Mouse (Mus musculus): ENCODE data around the gene Capg. TPM values are rescaled to one million over a fixed set of nuclear protein-coding genes. Genes with fewer than 3 reads are reported as not detected.

The Capg gene
- polyA plus RNA-seq (2014; fragmentation: Nextera tagmentation; extraction: Ambion mirVana) = 26.0 and 27.2 TPM in 2 replicates

DNA sequence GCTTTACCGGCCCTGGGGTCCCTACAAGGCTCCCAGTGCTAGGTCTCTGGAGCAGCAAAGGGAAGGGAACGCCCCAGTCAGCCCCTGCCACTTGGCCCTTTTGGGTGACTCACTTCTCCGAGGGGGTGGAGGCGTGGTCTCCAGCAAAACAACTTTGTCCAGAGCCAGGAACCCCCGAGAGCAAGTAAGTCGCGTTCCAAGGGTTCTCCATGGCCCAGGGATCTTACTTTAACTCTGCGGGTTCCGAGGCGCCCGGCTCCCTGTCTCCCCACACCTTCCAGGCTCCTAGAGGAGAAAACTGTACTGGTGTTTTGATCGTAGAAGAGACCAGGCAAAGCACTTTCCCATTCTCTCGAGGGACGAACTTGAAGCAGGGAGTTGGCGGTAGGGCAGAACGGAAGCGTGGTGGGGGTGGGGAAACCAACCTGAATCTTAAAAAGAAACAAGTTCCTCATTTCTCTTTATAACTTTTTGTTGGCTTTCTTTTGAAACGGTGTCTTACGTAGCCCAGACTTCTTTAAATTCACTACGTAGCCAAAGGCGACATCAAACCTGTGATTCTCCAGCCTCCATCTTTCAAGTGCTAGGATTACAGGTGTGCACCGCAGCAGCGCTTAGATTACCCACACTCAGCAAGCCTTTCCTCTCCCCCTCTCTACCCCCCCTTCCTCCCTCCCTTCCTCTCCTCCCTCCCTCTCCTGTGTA, at the start of gene Capg:
Gene Capg, plus strand, starts transcription at position 109 of the 705 bp plus-strand sequence.
- no peaks in the 10 kb centered on the region for H3K27me3 ChIP-seq (ENCODE audit: control insufficient read depth, insufficient read depth, low read length)
- no peaks in the 10 kb centered on the region; the same call in 1 of the 2 replicates for H3K9me3 ChIP-seq (ENCODE audit: control insufficient read depth, low read length)
- 7% methylated on average over 23 of the region's 23 CpGs for WGBS
- no peaks in the 10 kb centered on the region for H3K36me3 ChIP-seq (ENCODE audit: control insufficient read depth, insufficient read depth, low read length)
- H3K27ac ChIP-seq (replicated peaks in 1 of 2; ENCODE audit: control insufficient read depth in 1 of 2, insufficient read depth in 1 of 2, low read depth in 2 of 2, low read length in 2 of 2) = no peak within 1 kb of the TSS; a peak in 1 of 4 replicates
- H3K4me3 ChIP-seq (ENCODE audit: control insufficient read depth in 1 of 2, insufficient read depth in 1 of 2, low read depth in 1 of 2, low read length in 2 of 2) = peak within 1 kb of the TSS; percentile 47 to 49
- H3K9ac ChIP-seq (ENCODE audit: low read length) = peak within 1 kb of the TSS; percentile 72
- ATAC-seq (ENCODE audit: insufficient number of reproducible peaks, insufficient read depth, low FRiP score, low read depth) = no peak; the same call in 1 of the 2 replicates
- H3K4me2 ChIP-seq (ENCODE audit: low read length) = peak within 1 kb of the TSS; percentile 71
- peaks cover 3 to 4% of the 10 kb centered on the region in 2 experiments; a peak in 2 of 4 replicates for H3K4me1 ChIP-seq (ENCODE audit: control insufficient read depth in 2 of 2, insufficient read depth in 2 of 2, low read length in 2 of 2)

- no peak for ATAC-seq (ENCODE audit: insufficient number of reproducible peaks, insufficient read depth, low FRiP score, low read depth)
- H3K4me1 ChIP-seq (ENCODE audit: control insufficient read depth in 2 of 2, insufficient read depth in 2 of 2, low read length in 2 of 2) = peaks cover 2 to 4% of the 10 kb centered on the region in 2 experiments; a peak in 2 of 4 replicates
These were observed 45.2 kb upstream of the Capg start for GRCm38 (mm10) chr6:72498950-72499349.

GRCm38 (mm10) chr6:72503309-72503708, 40.9 kb upstream of the Capg start:
- H3K27me3 ChIP-seq (ENCODE audit: control insufficient read depth, insufficient read depth, low read length) = no peaks in the 10 kb centered on the region
- H3K4me3 ChIP-seq (ENCODE audit: control insufficient read depth in 1 of 2, insufficient read depth in 1 of 2, low read depth in 1 of 2, low read length in 2 of 2) = no peak overlapping the region
- H3K4me2 ChIP-seq (ENCODE audit: low read length) = no peak overlapping the region
- ATAC-seq (ENCODE audit: insufficient number of reproducible peaks, insufficient read depth, low FRiP score, low read depth) = no peak
- no peaks in the 10 kb centered on the region for H3K9me3 ChIP-seq (ENCODE audit: control insufficient read depth, low read length)
- H3K4me1 ChIP-seq (ENCODE audit: control insufficient read depth in 2 of 2, insufficient read depth in 2 of 2, low read length in 2 of 2) = peaks cover 5 to 11% of the 10 kb centered on the region in 2 experiments; a peak in 3 of 4 replicates
- no peak overlapping the region for H3K9ac ChIP-seq (ENCODE audit: low read length)
- no peak overlapping the region for H3K27ac ChIP-seq (replicated peaks in 1 of 2; ENCODE audit: control insufficient read depth in 1 of 2, insufficient read depth in 1 of 2, low read depth in 2 of 2, low read length in 2 of 2)
- H3K36me3 ChIP-seq (ENCODE audit: control insufficient read depth, insufficient read depth, low read length) = no peaks in the 10 kb centered on the region

More at GRCm38 (mm10) chr6:72498950-72499349, 45.2 kb upstream of the Capg start:
- Histone ChIP-seq H3K27me3 (ENCODE audit: control insufficient read depth, insufficient read depth, low read length) (no peaks in the 10 kb centered on the region), H3K36me3 (ENCODE audit: control insufficient read depth, insufficient read depth, low read length) (no peaks in the 10 kb centered on the region), H3K4me3 (ENCODE audit: control insufficient read depth in 1 of 2, insufficient read depth in 1 of 2, low read depth in 1 of 2, low read length in 2 of 2) (no peak overlapping the region), H3K27ac (replicated peaks in 1 of 2; ENCODE audit: control insufficient read depth in 1 of 2, insufficient read depth in 1 of 2, low read depth in 2 of 2, low read length in 2 of 2) (no peak overlapping the region), H3K9ac (ENCODE audit: low read length) (no peak overlapping the region), H3K9me3 (ENCODE audit: control insufficient read depth, low read length) (no peaks in the 10 kb centered on the region), H3K4me2 (ENCODE audit: low read length) (no peak overlapping the region)
- 64% methylated on average over 5 of the region's 5 CpGs for WGBS

DNA sequence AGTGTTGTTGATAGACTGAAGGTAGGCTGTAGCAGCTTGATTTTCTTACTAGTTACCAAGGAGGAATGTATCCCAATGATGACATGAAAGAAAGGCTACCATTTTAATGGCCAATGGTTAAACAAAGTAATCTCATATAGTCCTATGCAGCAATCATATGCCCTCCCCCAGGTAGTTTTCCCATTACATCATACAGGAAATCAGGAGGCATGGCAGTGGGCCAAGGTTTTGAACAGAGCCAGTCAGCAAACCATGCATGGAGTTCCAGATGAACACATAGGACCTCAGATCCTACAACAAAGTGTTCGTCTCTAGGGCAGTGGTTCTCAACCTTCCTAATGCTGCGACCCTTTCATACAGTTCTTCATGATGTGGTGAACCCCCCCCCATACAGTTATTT, 40.3 kb upstream of the Capg start:
- ATAC-seq (ENCODE audit: insufficient number of reproducible peaks, insufficient read depth, low FRiP score, low read depth) = no peak
- Histone ChIP-seq H3K9me3 (ENCODE audit: control insufficient read depth, low read length) (no peaks in the 10 kb centered on the region), H3K27me3 (ENCODE audit: control insufficient read depth, insufficient read depth, low read length) (no peaks in the 10 kb centered on the region), H3K36me3 (ENCODE audit: control insufficient read depth, insufficient read depth, low read length) (no peaks in the 10 kb centered on the region), H3K4me2 (ENCODE audit: low read length) (no peak overlapping the region), H3K27ac (replicated peaks in 1 of 2; ENCODE audit: control insufficient read depth in 1 of 2, insufficient read depth in 1 of 2, low read depth in 2 of 2, low read length in 2 of 2) (no peak overlapping the region), H3K9ac (ENCODE audit: low read length) (no peak overlapping the region), H3K4me1 (ENCODE audit: control insufficient read depth in 2 of 2, insufficient read depth in 2 of 2, low read length in 2 of 2) (peaks cover 5 to 11% of the 10 kb centered on the region in 2 experiments; a peak in 3 of 4 replicates), H3K4me3 (ENCODE audit: control insufficient read depth in 1 of 2, insufficient read depth in 1 of 2, low read depth in 1 of 2, low read length in 2 of 2) (no peak overlapping the region)
- WGBS = 61% methylated on average over 2 of the region's 2 CpGs

- peaks cover 17 to 21% of the 10 kb centered on the region in 2 experiments for H3K4me1 ChIP-seq (ENCODE audit: control insufficient read depth in 2 of 2, insufficient read depth in 2 of 2, low read length in 2 of 2)
- no peak for ATAC-seq (ENCODE audit: insufficient number of reproducible peaks, insufficient read depth, low FRiP score, low read depth)
- no peak overlapping the region for H3K4me2 ChIP-seq (ENCODE audit: low read length)
- WGBS = 76% methylated on average over 1 of the region's 1 CpGs
- H3K9me3 ChIP-seq (ENCODE audit: control insufficient read depth, low read length) = no peaks in the 10 kb centered on the region
- no peak overlapping the region for H3K9ac ChIP-seq (ENCODE audit: low read length)
- no peaks in the 10 kb centered on the region for H3K27me3 ChIP-seq (ENCODE audit: control insufficient read depth, insufficient read depth, low read length)
- H3K36me3 ChIP-seq (ENCODE audit: control insufficient read depth, insufficient read depth, low read length) = no peaks in the 10 kb centered on the region
- H3K4me3 ChIP-seq (ENCODE audit: control insufficient read depth in 1 of 2, insufficient read depth in 1 of 2, low read depth in 1 of 2, low read length in 2 of 2) = no peak overlapping the region
- no peak overlapping the region for H3K27ac ChIP-seq (replicated peaks in 1 of 2; ENCODE audit: control insufficient read depth in 1 of 2, insufficient read depth in 1 of 2, low read depth in 2 of 2, low read length in 2 of 2)
These were observed 38.1 kb upstream of the Capg start for GRCm38 (mm10) chr6:72506104-72506503.

DNA sequence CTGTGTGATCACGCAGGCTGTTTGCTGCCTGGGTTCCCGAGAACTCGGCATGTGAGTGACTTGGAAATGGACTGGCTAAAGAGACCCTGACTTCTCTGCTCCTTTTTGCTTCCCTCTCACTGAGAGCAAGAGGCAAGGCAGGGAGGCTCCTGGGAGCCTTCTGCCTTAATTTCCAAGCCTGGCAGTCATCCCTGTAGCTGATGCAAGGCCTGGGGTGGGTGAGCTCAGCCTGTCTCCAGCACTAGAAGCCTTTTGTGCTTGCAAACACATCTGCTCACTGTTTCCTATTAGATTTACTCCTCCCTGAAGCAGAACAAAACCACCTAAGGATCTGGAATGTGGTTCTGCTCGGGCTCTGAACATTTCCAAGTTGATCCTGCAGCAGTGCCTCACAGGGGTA, 35.6 kb upstream of the Capg start:
- H3K27me3 ChIP-seq (ENCODE audit: control insufficient read depth, insufficient read depth, low read length) = no peaks in the 10 kb centered on the region
- H3K9me3 ChIP-seq (ENCODE audit: control insufficient read depth, low read length) = no peaks in the 10 kb centered on the region
- H3K9ac ChIP-seq (ENCODE audit: low read length) = no peak overlapping the region; the same call in 1 of the 2 replicates
- H3K4me1 ChIP-seq (ENCODE audit: control insufficient read depth in 2 of 2, insufficient read depth in 2 of 2, low read length in 2 of 2) = peaks cover 30 to 41% of the 10 kb centered on the region in 2 experiments
- no peak overlapping the region for H3K27ac ChIP-seq (replicated peaks in 1 of 2; ENCODE audit: control insufficient read depth in 1 of 2, insufficient read depth in 1 of 2, low read depth in 2 of 2, low read length in 2 of 2)
- H3K4me3 ChIP-seq (ENCODE audit: control insufficient read depth in 1 of 2, insufficient read depth in 1 of 2, low read depth in 1 of 2, low read length in 2 of 2) = no peak overlapping the region
- 71% methylated on average over 4 of the region's 4 CpGs for WGBS
- H3K36me3 ChIP-seq (ENCODE audit: control insufficient read depth, insufficient read depth, low read length) = no peaks in the 10 kb centered on the region
- ATAC-seq (ENCODE audit: insufficient number of reproducible peaks, insufficient read depth, low FRiP score, low read depth) = no peak
- no peak overlapping the region for H3K4me2 ChIP-seq (ENCODE audit: low read length)

DNA sequence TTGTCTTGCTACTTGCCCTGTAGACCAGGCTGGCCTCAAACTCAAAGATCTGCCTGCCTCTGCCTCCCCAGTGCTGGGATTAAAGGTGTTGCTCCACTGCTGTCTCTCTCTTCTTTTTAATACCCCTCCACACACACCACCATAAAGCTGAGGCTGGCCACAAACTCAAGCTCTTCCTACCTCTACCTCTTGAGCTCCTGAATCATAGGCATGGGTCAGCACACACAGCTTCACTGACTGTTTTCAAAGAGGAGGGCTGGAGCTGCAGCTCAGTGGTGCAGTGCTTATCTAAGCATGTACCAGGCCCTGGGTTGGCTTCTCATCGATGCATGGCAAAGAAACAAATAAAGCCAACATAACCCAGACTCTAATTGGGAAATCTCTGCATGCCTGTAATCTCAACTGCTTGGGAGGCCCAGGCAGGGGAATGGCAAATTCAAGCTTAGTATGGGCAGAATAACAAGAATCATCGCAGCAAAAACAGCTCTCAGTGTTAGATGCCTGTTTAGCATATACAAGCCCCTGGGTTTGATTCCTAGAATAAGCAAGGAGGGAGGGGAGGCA, 34.2 kb upstream of the Capg start:
- no peak for ATAC-seq (ENCODE audit: insufficient number of reproducible peaks, insufficient read depth, low FRiP score, low read depth)
- WGBS = 51% methylated on average over 2 of the region's 2 CpGs
- no peaks in the 10 kb centered on the region for H3K36me3 ChIP-seq (ENCODE audit: control insufficient read depth, insufficient read depth, low read length)
- no peaks in the 10 kb centered on the region for H3K27me3 ChIP-seq (ENCODE audit: control insufficient read depth, insufficient read depth, low read length)
- H3K27ac ChIP-seq (replicated peaks in 1 of 2; ENCODE audit: control insufficient read depth in 1 of 2, insufficient read depth in 1 of 2, low read depth in 2 of 2, low read length in 2 of 2) = peak overlapping the region; percentile 61 to 65; a peak in 3 of 4 replicates
- H3K4me1 ChIP-seq (ENCODE audit: control insufficient read depth in 2 of 2, insufficient read depth in 2 of 2, low read length in 2 of 2) = peaks cover 25 to 31% of the 10 kb centered on the region in 2 experiments
- H3K9ac ChIP-seq (ENCODE audit: low read length) = no peak overlapping the region
- no peak overlapping the region for H3K4me3 ChIP-seq (ENCODE audit: control insufficient read depth in 1 of 2, insufficient read depth in 1 of 2, low read depth in 1 of 2, low read length in 2 of 2)
- H3K9me3 ChIP-seq (ENCODE audit: control insufficient read depth, low read length) = no peaks in the 10 kb centered on the region
- H3K4me2 ChIP-seq (ENCODE audit: low read length) = no peak overlapping the region
